Mouse (Mus musculus) neural tube, embryonic 13.5 days (tissue): ENCODE measurements around the gene Atrip. TPM values are rescaled to one million over a fixed set of nuclear protein-coding genes. Genes with fewer than 3 reads are reported as not detected.
A peak's percentile ranks its signal among the peaks of the same experiment; 100 is the strongest.

Experiments used
- ATAC-seq: fragments of 200-750 bp; cut with Nextera tagmentation; 2 replicates; pipeline ENCODE4 v1.8.0; 2017; ENCODE audit warnings: low read depth, mild to moderate bottlenecking, moderate TSS enrichment, moderate library complexity
- H3K27ac ChIP-seq: fragments of 300-500 bp; sonication (generic); replicated peaks from 2 replicates; pipeline ENCODE4 v1.5.1; 2015; ENCODE audit warnings: moderate library complexity, mild to moderate bottlenecking, inconsistent platforms
- H3K27me3 ChIP-seq: fragments of 300-500 bp; sonication (generic); 2 replicates; pipeline ENCODE4 v1.6.1; 2015; ENCODE audit warnings: mild to moderate bottlenecking, inconsistent platforms
- H3K36me3 ChIP-seq: fragments of 300-500 bp; sonication (generic); 2 replicates; pipeline ENCODE4 v1.6.1; 2015; ENCODE audit warnings: mild to moderate bottlenecking, inconsistent platforms
- H3K4me1 ChIP-seq: fragments of 300-500 bp; sonication (generic); replicated peaks from 2 replicates; pipeline ENCODE4 v1.6.1; 2015; ENCODE audit warnings: inconsistent platforms
- H3K4me2 ChIP-seq: fragments of 300-500 bp; sonication (generic); 2 replicates; pipeline ENCODE4 v1.6.1; 2015; ENCODE audit warnings: inconsistent platforms, mild to moderate bottlenecking, moderate library complexity
- H3K4me3 ChIP-seq: fragments of 300-500 bp; sonication (generic); 2 replicates; pipeline ENCODE4 v1.5.1; 2015; ENCODE audit warnings: mild to moderate bottlenecking, inconsistent platforms
- H3K9ac ChIP-seq: fragments of 300-500 bp; sonication (generic); 2 replicates; pipeline ENCODE4 v1.6.1; 2015; ENCODE audit warnings: moderate library complexity, mild to moderate bottlenecking, inconsistent platforms
- H3K9me3 ChIP-seq: fragments of 300-500 bp; sonication (generic); 2 replicates; pipeline ENCODE4 v1.6.1; 2016; ENCODE audit warnings: inconsistent platforms
- WGBS: fragments of 180-500 bp; shearing (Covaris S2); methylation state at CpG from one replicate; pipeline ENCODE4 v1.1.7; 2015; 5-methylcytosine and 5-hydroxymethylcytosine counted together
- polyA plus RNA-seq: library from polyadenylated mRNA; unstranded; fragments of >200 nt; fragmentation: Nextera tagmentation; extraction: Ambion mirVana; gene quantifications from 2 replicates; pipeline ENCODE4 v1.2.1, GENCODE M21; 2015

The Atrip gene
- polyA plus RNA-seq, 1 experiment from 2014 or later = 29.5 TPM

DNA sequence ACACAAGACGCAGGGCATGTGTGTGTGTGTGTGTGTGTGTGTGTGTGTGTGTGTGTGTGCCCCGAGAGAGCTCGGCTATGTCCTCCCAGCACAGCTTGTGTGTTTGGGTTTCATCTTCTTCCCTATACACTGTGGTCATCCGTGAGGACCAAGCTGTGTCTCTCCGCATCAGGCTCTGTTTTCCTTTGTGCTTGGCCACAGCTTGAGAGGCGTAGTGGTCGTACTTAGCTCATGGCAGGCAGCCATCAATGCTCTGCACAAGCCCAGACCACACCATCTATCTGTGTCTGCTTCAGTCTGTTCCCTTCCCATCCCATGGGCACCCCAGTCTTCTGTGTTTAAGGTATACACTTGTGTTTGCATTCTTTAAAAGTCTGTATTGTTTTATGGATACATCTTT lies 32.6 kb downstream of the Atrip start:
- WGBS = 77% methylated on average over 6 of the region's 7 CpGs
- no peak overlapping the region for H3K9ac ChIP-seq
- no peak for ATAC-seq

DNA sequence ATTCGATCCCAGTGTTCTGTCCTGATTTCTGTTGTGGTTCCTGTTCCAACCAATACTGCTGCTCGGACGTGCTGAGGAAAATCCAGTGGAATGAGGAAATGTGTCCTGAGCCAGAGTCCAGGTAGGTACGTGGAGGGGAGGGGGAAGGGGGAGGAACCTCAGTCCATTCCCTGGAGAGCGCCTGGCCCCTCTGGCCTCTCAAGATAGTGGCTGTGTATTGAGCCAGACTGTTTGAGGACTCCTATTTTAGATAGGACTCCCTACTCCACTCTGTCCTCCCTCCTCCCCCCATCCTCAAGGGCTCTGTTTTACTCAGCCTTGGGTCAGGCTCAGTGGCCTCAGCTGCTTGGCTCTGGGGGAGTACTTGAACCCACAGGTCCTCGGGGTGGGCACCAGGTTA lies 33.0 kb downstream of the Atrip start:
- H3K4me1 ChIP-seq = peaks cover 16% of the 10 kb centered on the region
- 78% methylated on average over 6 of the region's 6 CpGs for WGBS
- no peak overlapping the region for H3K27ac ChIP-seq
- no peaks in the 10 kb centered on the region for H3K36me3 ChIP-seq
- H3K9me3 ChIP-seq = no peaks in the 10 kb centered on the region
- H3K4me2 ChIP-seq = no peak overlapping the region
- H3K27me3 ChIP-seq = 0 out of 2 replicates have a peak, but pooled peaks cover 5% of the 10 kb centered on the region
- no peak overlapping the region for H3K9ac ChIP-seq
- no peak for ATAC-seq
- H3K4me3 ChIP-seq = no peak overlapping the region

More for the DNA sequence above, 32.6 kb downstream of the Atrip start:
- peaks cover 16% of the 10 kb centered on the region for H3K4me1 ChIP-seq
- H3K27me3 ChIP-seq = 0 out of 2 replicates have a peak, but pooled peaks cover 5% of the 10 kb centered on the region
- no peak overlapping the region for H3K4me3 ChIP-seq
- no peak overlapping the region for H3K27ac ChIP-seq
- no peaks in the 10 kb centered on the region for H3K9me3 ChIP-seq
- H3K4me2 ChIP-seq = no peak overlapping the region
- H3K36me3 ChIP-seq = no peaks in the 10 kb centered on the region

DNA sequence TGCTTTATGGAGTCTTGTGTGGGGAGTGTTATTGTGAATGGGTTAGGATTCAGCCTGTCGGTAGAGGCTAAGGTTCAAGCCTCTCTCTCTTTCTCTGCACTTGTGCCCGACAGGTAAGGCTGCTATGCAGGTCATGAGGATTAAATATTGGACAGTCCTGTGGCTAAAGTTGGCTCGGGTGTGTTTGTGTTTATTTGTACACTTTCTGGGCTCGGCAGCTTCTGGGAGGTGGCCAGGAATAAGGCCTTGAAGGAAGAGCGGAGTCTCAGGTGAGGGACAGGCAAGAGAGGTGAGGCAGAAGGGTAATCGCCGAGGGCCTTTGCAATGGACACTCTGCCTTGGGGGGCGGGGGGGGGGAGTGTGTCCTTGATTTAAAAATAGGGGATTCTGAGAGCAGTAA lies 33.7 kb downstream of the Atrip start:
- no peak for ATAC-seq
- Histone ChIP-seq H3K9ac (no peak overlapping the region), H3K4me3 (no peak overlapping the region), H3K4me1 (peaks cover 16% of the 10 kb centered on the region), H3K27ac (no peak overlapping the region), H3K4me2 (no peak overlapping the region), H3K27me3 (0 out of 2 replicates have a peak, but pooled peaks cover 5% of the 10 kb centered on the region), H3K36me3 (no peaks in the 10 kb centered on the region), H3K9me3 (no peaks in the 10 kb centered on the region)
- WGBS = 87% methylated on average over 8 of the region's 8 CpGs

GRCm38 (mm10) chr9:109039681-109040080 lies 34.2 kb downstream of the Atrip start:
- H3K27ac ChIP-seq = no peak overlapping the region
- WGBS = 80% methylated on average over 4 of the region's 4 CpGs
- no peaks in the 10 kb centered on the region for H3K9me3 ChIP-seq
- no peak overlapping the region for H3K4me3 ChIP-seq
- H3K36me3 ChIP-seq = no peaks in the 10 kb centered on the region
- H3K4me1 ChIP-seq = peaks cover 16% of the 10 kb centered on the region
- 0 out of 2 replicates have a peak, but pooled peaks cover 5% of the 10 kb centered on the region for H3K27me3 ChIP-seq
- no peak overlapping the region for H3K9ac ChIP-seq
- ATAC-seq = no peak
- H3K4me2 ChIP-seq = no peak overlapping the region

DNA sequence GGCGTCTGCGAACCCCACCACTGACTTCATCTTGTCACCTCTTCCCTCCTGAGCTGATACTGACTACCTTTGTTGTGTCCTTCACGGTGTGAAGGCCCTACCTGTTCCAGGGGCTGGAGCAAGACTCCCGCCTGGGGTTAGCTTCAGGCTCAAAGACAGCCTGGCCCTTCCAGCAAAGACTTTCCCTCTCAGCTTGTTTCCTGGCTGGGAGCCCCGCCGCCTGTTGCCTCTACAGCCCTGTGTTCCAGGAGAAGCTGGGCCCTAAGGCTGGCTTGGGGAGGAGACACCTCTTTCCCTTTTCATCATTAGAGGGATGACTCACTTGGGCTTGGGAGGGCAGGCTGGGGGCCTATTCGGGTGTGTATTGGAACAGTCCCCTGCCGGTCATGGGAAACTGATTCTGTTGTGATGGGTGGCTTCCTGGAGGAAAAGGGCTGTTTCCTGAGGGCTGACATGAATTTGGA lies 35.0 kb downstream of the Atrip start:
- ATAC-seq = 0 out of 2 replicates have a peak, but pooled peaks have one; percentile 47
- no peaks in the 10 kb centered on the region for H3K9me3 ChIP-seq
- peak overlapping the region; percentile 83 for H3K4me2 ChIP-seq
- peak overlapping the region; percentile 76 for H3K9ac ChIP-seq
- no peaks in the 10 kb centered on the region for H3K36me3 ChIP-seq
- peaks cover 16% of the 10 kb centered on the region for H3K4me1 ChIP-seq
- peak overlapping the region; percentile 60 for H3K4me3 ChIP-seq
- H3K27me3 ChIP-seq = 0 out of 2 replicates have a peak, but pooled peaks cover 5% of the 10 kb centered on the region
- 22% methylated on average over 8 of the region's 8 CpGs for WGBS
- 0 out of 2 replicates have a peak overlapping the region, but pooled peaks have one; percentile 42 for H3K27ac ChIP-seq

- Histone ChIP-seq H3K9ac (peak within 1 kb of the TSS; percentile 76), H3K9me3 (no peaks in the 10 kb centered on the region), H3K27ac (0 out of 2 replicates have a peak within 1 kb of the TSS, but pooled peaks have one; percentile 42), H3K4me1 (peaks cover 16% of the 10 kb centered on the region), H3K4me3 (peak within 1 kb of the TSS; percentile 60), H3K27me3 (0 out of 2 replicates have a peak, but pooled peaks cover 5% of the 10 kb centered on the region), H3K36me3 (no peaks in the 10 kb centered on the region), H3K4me2 (peak within 1 kb of the TSS; percentile 83)
- under 1% methylated on average over 40 of the region's 40 CpGs for WGBS
- peak; percentile 83 for ATAC-seq
Measured at GRCm38 (mm10) chr9:109038086-109038895, 35.6 kb downstream of the Atrip start, which contains the start of gene Shisa5. TSS of gene Shisa5 (plus strand) at chr9:109038565.

GRCm38 (mm10) chr9:109032435-109032834 lies 41.5 kb downstream of the Atrip start:
- ATAC-seq = no peak
- Histone ChIP-seq H3K27ac (no peak overlapping the region), H3K9ac (no peak overlapping the region), H3K4me2 (no peak overlapping the region), H3K9me3 (no peaks in the 10 kb centered on the region), H3K4me3 (no peak overlapping the region), H3K36me3 (peaks cover 18% of the 10 kb centered on the region), H3K27me3 (no peaks in the 10 kb centered on the region), H3K4me1 (no peaks in the 10 kb centered on the region)
- WGBS = 85% methylated on average over 6 of the region's 6 CpGs

DNA sequence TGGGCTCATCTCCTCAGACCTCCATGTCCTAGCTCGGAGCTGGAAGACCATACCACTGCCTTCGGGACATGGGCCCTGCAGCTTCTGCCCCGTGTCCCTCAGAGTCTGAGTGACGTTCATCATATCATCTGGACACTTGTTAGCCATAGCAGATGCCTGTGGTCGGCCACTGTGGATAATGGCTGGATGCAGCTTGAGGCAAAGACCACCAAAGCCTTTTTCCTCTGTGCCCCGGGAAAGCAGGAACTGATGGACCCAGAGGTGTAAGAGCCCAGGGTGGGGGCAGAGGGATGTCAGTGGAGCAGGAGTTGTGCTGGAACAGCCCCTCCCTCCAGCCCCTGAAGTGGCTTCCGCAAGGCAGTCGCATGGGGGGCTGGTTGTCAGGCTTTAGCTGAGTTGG lies 42.2 kb downstream of the Atrip start:
- Histone ChIP-seq H3K27ac (no peak overlapping the region), H3K9ac (no peak overlapping the region), H3K9me3 (no peaks in the 10 kb centered on the region), H3K27me3 (no peaks in the 10 kb centered on the region), H3K36me3 (peaks cover 24% of the 10 kb centered on the region), H3K4me3 (no peak overlapping the region), H3K4me1 (no peaks in the 10 kb centered on the region), H3K4me2 (no peak overlapping the region)
- WGBS = 84% methylated on average over 8 of the region's 8 CpGs
- no peak for ATAC-seq

- no peak overlapping the region for H3K4me2 ChIP-seq
- ATAC-seq = no peak
- peaks cover 24% of the 10 kb centered on the region for H3K36me3 ChIP-seq
- no peaks in the 10 kb centered on the region for H3K9me3 ChIP-seq
- no peak overlapping the region for H3K4me3 ChIP-seq
- no peaks in the 10 kb centered on the region for H3K4me1 ChIP-seq
- no peak overlapping the region for H3K27ac ChIP-seq
- 90% methylated on average over 7 of the region's 7 CpGs for WGBS
- no peak overlapping the region for H3K9ac ChIP-seq
- no peaks in the 10 kb centered on the region for H3K27me3 ChIP-seq
Measured at GRCm38 (mm10) chr9:109031001-109031400, 42.9 kb downstream of the Atrip start.

GRCm38 (mm10) chr9:109030312-109030711 lies 43.6 kb downstream of the Atrip start:
- WGBS = 69% methylated on average over 3 of the region's 3 CpGs
- H3K9me3 ChIP-seq = no peaks in the 10 kb centered on the region
- no peaks in the 10 kb centered on the region for H3K27me3 ChIP-seq
- ATAC-seq = no peak
- no peak overlapping the region for H3K4me3 ChIP-seq
- no peak overlapping the region for H3K9ac ChIP-seq
- H3K4me1 ChIP-seq = no peaks in the 10 kb centered on the region
- H3K4me2 ChIP-seq = no peak overlapping the region
- peaks cover 31% of the 10 kb centered on the region for H3K36me3 ChIP-seq
- no peak overlapping the region for H3K27ac ChIP-seq

DNA sequence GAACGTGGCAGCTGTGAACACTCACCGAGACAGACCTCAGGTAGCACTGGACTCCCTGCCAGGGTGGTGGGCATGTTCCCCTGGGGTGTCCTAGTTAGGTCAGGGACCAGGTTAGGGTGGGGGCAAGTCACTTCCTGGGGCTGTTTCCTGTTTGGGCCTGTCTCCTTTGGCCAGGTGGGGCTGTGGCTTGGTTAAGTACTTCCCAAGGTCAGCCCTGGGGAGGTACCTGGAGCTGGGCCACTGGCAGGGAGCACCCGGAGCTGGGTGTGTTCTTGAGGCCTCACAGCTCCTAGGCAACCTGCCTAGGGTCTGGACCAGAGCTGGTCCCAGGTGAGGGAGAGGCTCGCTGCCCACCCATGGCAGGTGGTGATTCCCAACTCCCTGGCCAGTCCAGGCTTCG lies 45.0 kb downstream of the Atrip start:
- H3K4me1 ChIP-seq = no peaks in the 10 kb centered on the region
- no peaks in the 10 kb centered on the region for H3K9me3 ChIP-seq
- no peak for ATAC-seq
- no peaks in the 10 kb centered on the region for H3K27me3 ChIP-seq
- no peak overlapping the region for H3K4me2 ChIP-seq
- no peak overlapping the region for H3K9ac ChIP-seq
- H3K36me3 ChIP-seq = peaks cover 37% of the 10 kb centered on the region
- no peak overlapping the region for H3K27ac ChIP-seq
- no peak overlapping the region for H3K4me3 ChIP-seq
- WGBS = 80% methylated on average over 5 of the region's 5 CpGs

DNA sequence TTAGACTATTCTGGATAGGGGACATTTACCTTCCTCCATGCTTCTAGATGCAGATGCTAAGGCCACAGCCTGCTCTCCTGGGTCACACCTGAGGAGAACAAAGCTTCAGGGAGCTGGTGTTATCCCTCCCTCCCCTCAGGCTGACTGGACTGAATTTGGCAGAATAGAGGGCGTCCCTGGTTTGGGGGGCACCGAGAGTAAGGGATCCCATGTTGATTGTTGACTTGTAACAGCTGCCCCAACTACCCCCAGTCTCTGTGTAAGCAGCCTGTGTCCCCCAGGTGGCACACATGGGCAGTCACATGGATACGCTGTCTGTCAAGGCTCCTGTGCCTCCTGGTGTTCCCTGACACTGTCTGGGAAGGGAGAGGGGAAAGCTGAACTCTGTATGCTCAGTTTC lies 45.5 kb downstream of the Atrip start:
- Histone ChIP-seq H3K36me3 (peaks cover 37% of the 10 kb centered on the region), H3K4me2 (no peak overlapping the region), H3K9ac (no peak overlapping the region), H3K4me3 (no peak overlapping the region), H3K4me1 (no peaks in the 10 kb centered on the region), H3K27ac (no peak overlapping the region), H3K27me3 (no peaks in the 10 kb centered on the region), H3K9me3 (no peaks in the 10 kb centered on the region)
- WGBS = 80% methylated on average over 3 of the region's 3 CpGs
- ATAC-seq = no peak
